Mouse (Mus musculus) MEL (cell line): ENCODE results near the gene Rmdn2.

Experiments used
- BHLHE40 ChIP-seq: IDR thresholded peaks from 2 replicates; pipeline ENCODE4 v1.6.1; 2012; ENCODE audit warnings: low read depth, mild to moderate bottlenecking, inconsistent platforms, low read length, improper control_type of control experiment, borderline replicate concordance
- CTCF ChIP-seq, 3 experiments: IDR thresholded peaks in 2 of 3; conservative IDR thresholded peaks in 1 of 3; 2 replicates each; pipeline ENCODE4 v1.5.1; 2011 to 2012; ENCODE audit warnings: low read length in 3 of 3, low read depth in 2 of 3, mild to moderate bottlenecking in 2 of 3, improper control_type of control experiment in 1 of 3, inconsistent platforms in 1 of 3, mixed read lengths in 1 of 3, moderate library complexity in 1 of 3; ENCODE audit not compliant: control insufficient read depth in 1 of 3, insufficient read depth in 1 of 3, poor library complexity in 1 of 3, severe bottlenecking in 1 of 3
- EP300 ChIP-seq, 2 experiments: IDR thresholded peaks; 2 replicates each; pipeline ENCODE4 v1.6.1; 2011; ENCODE audit warnings: improper control_type of control experiment in 2 of 2, low read length in 2 of 2, low read depth in 1 of 2, mild to moderate bottlenecking in 1 of 2
- GATA1 ChIP-seq: IDR thresholded peaks from 2 replicates; pipeline ENCODE4 v1.6.1; 2011; ENCODE audit warnings: low read depth, low read length, improper control_type of control experiment
- MYB ChIP-seq: IDR thresholded peaks from 2 replicates; pipeline ENCODE4 v1.6.1; 2011; ENCODE audit warnings: mild to moderate bottlenecking, low read depth, low read length, improper control_type of control experiment
- MYC ChIP-seq: IDR thresholded peaks from 2 replicates; pipeline ENCODE4 v1.6.1; 2011; ENCODE audit warnings: low read depth, mild to moderate bottlenecking, low read length, improper control_type of control experiment, moderate library complexity
- NRF1 ChIP-seq: IDR thresholded peaks from 2 replicates; pipeline ENCODE4 v1.6.1; 2014; ENCODE audit warnings: low read depth, mild to moderate bottlenecking, inconsistent platforms, low read length, improper control_type of control experiment, moderate library complexity; ENCODE audit not compliant: poor library complexity, insufficient read depth, severe bottlenecking
- POLR2A ChIP-seq, 2 experiments: IDR thresholded peaks; 2 replicates each; pipeline ENCODE4 v1.6.1; 2011 to 2012; ENCODE audit warnings: low read length in 2 of 2, mild to moderate bottlenecking in 2 of 2, control low read depth in 1 of 2, improper control_type of control experiment in 1 of 2, low read depth in 1 of 2, moderate library complexity in 1 of 2; ENCODE audit not compliant: control insufficient read depth in 1 of 2, insufficient read depth in 1 of 2, poor library complexity in 1 of 2
- SMC3 ChIP-seq: IDR thresholded peaks from 2 replicates; pipeline ENCODE4 v1.6.1; 2011; ENCODE audit warnings: low read depth, low read length, improper control_type of control experiment
- ZMIZ1 ChIP-seq: IDR thresholded peaks from 2 replicates; pipeline ENCODE4 v1.6.1; 2012; ENCODE audit warnings: low read depth, mild to moderate bottlenecking, inconsistent platforms, low read length, improper control_type of control experiment, moderate library complexity

GRCm38 (mm10) chr17:79713643-79714367 lies 102.1 kb downstream of the Rmdn2 start:
- TF ChIP-seq POLR2A (IDR thresholded peaks at IDR 0.05; ENCODE audit: control insufficient read depth in 1 of 2, insufficient read depth in 1 of 2, low read depth in 1 of 2, low read length in 2 of 2, poor library complexity in 1 of 2) (no peak), NRF1 (no peak), GATA1 (no peak), ZMIZ1 (no peak), CTCF (IDR thresholded peaks at IDR 0.05 in 2 of 3, conservative IDR thresholded peaks at IDR 0.05 in 1 of 3; ENCODE audit: control insufficient read depth in 1 of 3, insufficient read depth in 1 of 3, low read depth in 2 of 3, low read length in 3 of 3, poor library complexity in 1 of 3, severe bottlenecking in 1 of 3) (no peak), SMC3 (no peak), MYC (no peak), BHLHE40 (no peak), MYB (no peak), EP300 (IDR thresholded peaks at IDR 0.05; ENCODE audit: low read depth in 1 of 2, low read length in 2 of 2) (no peak)
